Mouse (Mus musculus) frontal cortex, adult 2 months (tissue): ENCODE results near the gene Xxylt1. TPM values are rescaled to one million over a fixed set of nuclear protein-coding genes. Genes with fewer than 3 reads are reported as not detected.

Experiments
- DNase-seq, 2 experiments: peaks; one replicate each; pipeline ENCODE4 v3.0.0; 2022; ENCODE audit warnings: low spot score in 1 of 2; ENCODE audit errors: extremely low spot score in 1 of 2
- polyA plus RNA-seq: library from polyadenylated mRNA; depleted of rRNA; stranded (reverse); fragments of >200 nt; gene quantifications from 2 replicates; pipeline ENCODE4 v1.2.3, GENCODE M21; 2012; rRNA removed

The Xxylt1 gene
- 12.9 and 14.3 TPM in 2 replicates for polyA plus RNA-seq

GRCm38 (mm10) chr16:31081125-31081664 is at the start of gene Xxylt1:
TSS of gene Xxylt1 (minus strand) at chr16:31081432.
- DNase-seq: peak; percentile 87 to 97

- DNase-seq: peak in 1 of 2 experiments; percentile 31
Measured at GRCm38 (mm10) chr16:31128116-31128515, 46.9 kb upstream of the Xxylt1 start.

GRCm38 (mm10) chr16:31124991-31125390 is 43.8 kb upstream of the Xxylt1 start:
- DNase-seq: no peak

- no peak for DNase-seq
Measured at GRCm38 (mm10) chr16:31121612-31122011, 40.4 kb upstream of the Xxylt1 start.

- no peak for DNase-seq
Measured at GRCm38 (mm10) chr16:31113596-31113995, 32.4 kb upstream of the Xxylt1 start.

- DNase-seq: no peak
Measured at GRCm38 (mm10) chr16:31101352-31101751, 20.1 kb upstream of the Xxylt1 start.

- DNase-seq: no peak
Measured at GRCm38 (mm10) chr16:31099906-31100305, 18.7 kb upstream of the Xxylt1 start.

GRCm38 (mm10) chr16:31094036-31094435 is 12.8 kb upstream of the Xxylt1 start:
- DNase-seq: no peak

GRCm38 (mm10) chr16:31093186-31093585 is 12.0 kb upstream of the Xxylt1 start:
- no peak for DNase-seq

- DNase-seq: no peak
Measured at GRCm38 (mm10) chr16:31081891-31082290, 659 bp upstream of the Xxylt1 start.

GRCm38 (mm10) chr16:31080573-31081051 is 620 bp downstream of the Xxylt1 start:
- peak in 1 of 2 experiments; percentile 60 for DNase-seq

- DNase-seq: no peak
Measured at GRCm38 (mm10) chr16:31077396-31077795, 3.8 kb downstream of the Xxylt1 start.

GRCm38 (mm10) chr16:31076436-31076835 is 4.8 kb downstream of the Xxylt1 start:
- peak in 1 of 2 experiments; percentile 32 for DNase-seq

GRCm38 (mm10) chr16:31074324-31074908 is 6.8 kb downstream of the Xxylt1 start:
- no peak for DNase-seq

GRCm38 (mm10) chr16:31071731-31072130 is 9.5 kb downstream of the Xxylt1 start:
- no peak for DNase-seq

- DNase-seq: peak; percentile 63 to 93
Measured at GRCm38 (mm10) chr16:31070358-31071133, 10.7 kb downstream of the Xxylt1 start.

GRCm38 (mm10) chr16:31069211-31070166 is 11.7 kb downstream of the Xxylt1 start:
- peak in 1 of 2 experiments; percentile 55 for DNase-seq

- no peak for DNase-seq
Measured at GRCm38 (mm10) chr16:31068280-31068679, 13.0 kb downstream of the Xxylt1 start.

GRCm38 (mm10) chr16:31066344-31067098 is 14.7 kb downstream of the Xxylt1 start:
- no peak for DNase-seq

- DNase-seq: no peak
Measured at GRCm38 (mm10) chr16:31064782-31065181, 16.4 kb downstream of the Xxylt1 start.
